Mouse (Mus musculus) lung, adult 2 months (tissue): ENCODE data around the gene Sgo2a.

ENCODE experiments used
- CTCF ChIP-seq: fragments of 200-500 bp; IDR thresholded peaks from 2 replicates; pipeline ENCODE4 v1.5.1; 2011; ENCODE audit warnings: mild to moderate bottlenecking, low read length, control low read depth; ENCODE audit not compliant: insufficient read depth
- POLR2A ChIP-seq: fragments of 200-500 bp; IDR thresholded peaks from 2 replicates; pipeline ENCODE4 v1.6.1; 2011; ENCODE audit warnings: low read depth, mild to moderate bottlenecking, control low read depth, low read length, borderline replicate concordance; ENCODE audit errors: extremely low read depth

- peak; percentile 79; the same call in 1 of the 2 replicates for TF ChIP-seq POLR2A
- TF ChIP-seq CTCF: no peak
Observed at GRCm38 (mm10) chr1:57995432-57996132, at the start of gene Sgo2a.
